Mouse (Mus musculus) hematopoietic multipotent progenitor cell, adult 10-12 weeks (in vitro differentiated cells): ENCODE results near the gene Mrgprb2. TPM values are rescaled to one million over a fixed set of nuclear protein-coding genes. Genes with fewer than 3 reads are reported as not detected.

Experiments
- polyA plus RNA-seq: library from polyadenylated mRNA; stranded (reverse); fragments of >175 nt; gene quantifications from 2 replicates; pipeline ENCODE4 v1.2.3, GENCODE M21; 2012; ENCODE audit warnings: low replicate concordance

The Mrgprb2 gene
- not detected in 2 replicates for polyA plus RNA-seq

GRCm38 (mm10) chr7:48557986-48558385, at the start of gene Mrgprb2:
Gene Mrgprb2 (minus strand): TSS chr7:48558086.

Other genes starting within 250 kb of the Mrgprb2 start
- gene Mrgprb8, start 169.6 kb downstream of the Mrgprb2 start, polyA plus RNA-seq = not detected in 2 replicates
- not detected in 2 replicates for gene Mrgprb1, start 101.7 kb downstream of the Mrgprb2 start, polyA plus RNA-seq
- not detected in 2 replicates for gene Mrgprx2, start 58.8 kb downstream of the Mrgprb2 start, polyA plus RNA-seq
- gene Mrgprb3, start 85.7 kb upstream of the Mrgprb2 start, polyA plus RNA-seq = not detected in 2 replicates
- gene Zdhhc13, start 230.9 kb upstream of the Mrgprb2 start, polyA plus RNA-seq = 4.5 and 8.7 TPM in 2 replicates